Mouse (Mus musculus) urinary bladder, postnatal 4 days (tissue): ENCODE measurements at regions not wholly inside any gene's neighbourhood (a gene's known extent, or its start where the extent isn't known, plus 50 kb on each side); places are given as distances from the start of the nearest gene placed in this dataset.
"Not testable (repeated sequence)": the region's sequence is repeated elsewhere in the genome, so short reads cannot be mapped to it uniquely, and the experiment has no call there.

Source experiments
- DNase-seq, 2 experiments: peaks; one replicate each; pipeline ENCODE4 v3.0.0; 2021 to 2022; ENCODE audit warnings: low spot score in 2 of 2

- DNase-seq: peak in 1 of 2 experiments; percentile 57
Observed at GRCm38 (mm10) chr6:114538185-114538584, 104.7 kb upstream of the Atg7 start.

- peak in 1 of 2 experiments; percentile 19 for DNase-seq
Observed at GRCm38 (mm10) chr6:114550096-114550669, 92.7 kb upstream of the Atg7 start.

- DNase-seq: not testable (repeated sequence)
Observed at GRCm38 (mm10) chr6:114553072-114553471, 89.8 kb upstream of the Atg7 start.

DNA sequence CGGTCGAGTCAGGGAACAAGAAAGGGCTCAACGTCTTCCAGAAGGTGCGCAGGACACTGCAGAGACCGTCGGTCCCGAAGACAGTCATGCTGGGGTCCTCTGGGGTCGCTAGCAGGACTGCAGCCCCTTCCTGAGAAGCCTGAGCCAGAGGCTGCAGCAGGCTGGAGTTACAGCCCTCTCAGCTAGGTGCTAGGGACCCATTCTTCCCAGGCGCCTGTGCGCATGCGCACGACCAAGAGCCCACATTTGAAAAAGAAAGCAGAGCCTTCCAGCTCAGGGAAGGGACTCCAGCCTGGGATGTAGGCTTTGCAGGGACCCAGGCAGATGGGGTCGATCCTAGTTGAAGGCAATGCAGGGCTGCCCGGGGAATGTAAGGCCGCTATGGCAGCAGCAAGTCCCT lies 87.7 kb upstream of the Atg7 start:
- not testable (repeated sequence) for DNase-seq

- peak; percentile 46 to 66 for DNase-seq
Observed at GRCm38 (mm10) chr6:114577319-114577718, 65.6 kb upstream of the Atg7 start.
